Mouse (Mus musculus): ENCODE measurements at regions not wholly inside any gene's neighbourhood (a gene's known extent, or its start where the extent isn't known, plus 50 kb on each side); places are given as distances from the start of the nearest gene placed in this dataset.

DNA sequence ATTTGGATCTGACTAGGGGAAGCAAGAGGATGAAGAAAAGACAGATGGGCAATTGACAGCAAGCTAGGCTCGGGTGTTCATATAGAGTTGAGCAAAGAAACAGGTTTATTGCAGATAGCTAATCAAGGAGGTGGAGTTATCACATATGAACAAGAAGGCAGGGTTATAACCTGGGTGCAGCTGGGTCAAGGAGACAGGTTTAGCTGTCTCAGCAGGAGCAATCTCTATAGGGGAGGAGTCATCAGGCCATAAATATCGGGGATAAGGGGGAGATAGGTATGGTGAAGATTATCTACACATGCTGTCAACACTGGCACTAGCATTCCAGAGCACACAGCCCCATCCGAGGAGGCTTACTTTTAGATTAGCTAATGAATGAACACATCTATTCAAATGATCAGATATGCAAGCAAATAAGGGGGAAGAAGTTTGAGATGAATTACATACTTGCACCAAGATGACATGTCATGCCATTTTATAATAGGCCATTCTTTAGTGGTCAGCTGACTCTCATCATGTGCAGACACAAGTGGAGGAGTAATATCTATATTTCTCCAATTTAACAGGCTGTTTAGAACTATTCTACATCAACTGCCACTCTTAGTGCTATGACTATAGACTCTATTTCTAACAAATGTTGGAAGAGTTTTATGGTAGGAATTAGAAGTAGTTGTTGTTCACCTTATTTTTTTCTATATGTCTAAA is 76.9 kb downstream of the Lhx9 start:
- ATAC-seq = peak; percentile 92
- Histone ChIP-seq H3K4me3 (replicated peaks) (no peak overlapping the region), H3K9ac (no peak overlapping the region), H3K9me3 (no peaks in the 10 kb centered on the region), H3K27ac (no peak overlapping the region), H3K4me1 (replicated peaks) (no peaks in the 10 kb centered on the region), H3K4me2 (replicated peaks) (no peak overlapping the region), H3K27me3 (replicated peaks) (no peaks in the 10 kb centered on the region), H3K36me3 (no peaks in the 10 kb centered on the region)
- WGBS = 49% methylated on average over 3 of the region's 3 CpGs

- no peak overlapping the region for H3K9ac ChIP-seq
- no peaks in the 10 kb centered on the region for H3K9me3 ChIP-seq
- H3K4me1 ChIP-seq (replicated peaks) = no peaks in the 10 kb centered on the region
- H3K4me3 ChIP-seq (replicated peaks) = no peak overlapping the region
- no peak overlapping the region for H3K27ac ChIP-seq
- H3K4me2 ChIP-seq (replicated peaks) = no peak overlapping the region
- ATAC-seq = no peak
- H3K27me3 ChIP-seq (replicated peaks) = no peaks in the 10 kb centered on the region
- H3K36me3 ChIP-seq = no peaks in the 10 kb centered on the region
- 49% methylated on average over 7 of the region's 7 CpGs for WGBS
These were observed 85.5 kb downstream of the Lhx9 start for GRCm38 (mm10) chr1:138762876-138763275.

GRCm38 (mm10) chr1:138757777-138758176 is 90.6 kb downstream of the Lhx9 start:
- Histone ChIP-seq H3K9ac (no peak overlapping the region), H3K4me3 (replicated peaks) (no peak overlapping the region), H3K36me3 (no peaks in the 10 kb centered on the region), H3K4me2 (replicated peaks) (no peak overlapping the region), H3K27ac (no peak overlapping the region), H3K4me1 (replicated peaks) (no peaks in the 10 kb centered on the region), H3K9me3 (no peaks in the 10 kb centered on the region), H3K27me3 (replicated peaks) (no peaks in the 10 kb centered on the region)
- ATAC-seq = no peak

GRCm38 (mm10) chr1:138733308-138733707 is 113.4 kb upstream of the Nek7 start:
- Histone ChIP-seq H3K27ac (no peak overlapping the region), H3K4me3 (replicated peaks) (no peak overlapping the region), H3K36me3 (no peaks in the 10 kb centered on the region), H3K9me3 (no peaks in the 10 kb centered on the region), H3K4me2 (replicated peaks) (no peak overlapping the region), H3K4me1 (replicated peaks) (no peaks in the 10 kb centered on the region), H3K27me3 (replicated peaks) (no peaks in the 10 kb centered on the region), H3K9ac (no peak overlapping the region)
- ATAC-seq = no peak
- 72% methylated on average over 3 of the region's 3 CpGs for WGBS

DNA sequence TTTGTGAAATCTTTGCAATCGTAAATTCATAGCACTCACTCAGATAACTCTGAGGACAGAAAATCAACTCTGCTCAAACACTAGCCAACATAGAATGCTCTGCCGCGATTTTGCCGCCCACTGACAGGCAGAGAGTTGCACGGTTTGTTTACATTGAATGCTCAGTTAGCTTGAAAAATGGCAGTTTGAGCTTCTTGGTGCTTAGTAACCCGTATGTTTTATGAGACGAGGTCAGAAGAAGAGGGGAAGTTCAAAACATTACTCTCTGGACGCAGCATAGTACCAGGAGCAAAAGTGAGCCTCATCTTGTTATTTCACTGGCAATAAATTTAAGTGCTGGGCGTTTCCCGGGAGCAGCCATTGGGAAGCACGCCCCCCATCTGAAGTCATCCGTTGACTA is 111.1 kb upstream of the Nek7 start:
- ATAC-seq = no peak
- no peaks in the 10 kb centered on the region for H3K9me3 ChIP-seq
- 0 out of 2 replicates have a peak overlapping the region, but pooled peaks have one; percentile 3 for H3K4me2 ChIP-seq (replicated peaks)
- no peaks in the 10 kb centered on the region for H3K27me3 ChIP-seq (replicated peaks)
- H3K4me3 ChIP-seq (replicated peaks) = no peak overlapping the region
- no peaks in the 10 kb centered on the region for H3K36me3 ChIP-seq
- H3K9ac ChIP-seq = no peak overlapping the region
- WGBS = 21% methylated on average over 12 of the region's 12 CpGs
- H3K4me1 ChIP-seq (replicated peaks) = no peaks in the 10 kb centered on the region
- no peak overlapping the region for H3K27ac ChIP-seq

GRCm38 (mm10) chr1:138729089-138729699 is 109.3 kb upstream of the Nek7 start:
- no peaks in the 10 kb centered on the region for H3K9me3 ChIP-seq
- H3K4me2 ChIP-seq (replicated peaks) = no peak overlapping the region
- no peak overlapping the region for H3K9ac ChIP-seq
- H3K27ac ChIP-seq = no peak overlapping the region
- no peaks in the 10 kb centered on the region for H3K4me1 ChIP-seq (replicated peaks)
- 63% methylated on average over 2 of the region's 2 CpGs for WGBS
- no peaks in the 10 kb centered on the region for H3K36me3 ChIP-seq
- no peak overlapping the region for H3K4me3 ChIP-seq (replicated peaks)
- ATAC-seq = no peak
- H3K27me3 ChIP-seq (replicated peaks) = no peaks in the 10 kb centered on the region

DNA sequence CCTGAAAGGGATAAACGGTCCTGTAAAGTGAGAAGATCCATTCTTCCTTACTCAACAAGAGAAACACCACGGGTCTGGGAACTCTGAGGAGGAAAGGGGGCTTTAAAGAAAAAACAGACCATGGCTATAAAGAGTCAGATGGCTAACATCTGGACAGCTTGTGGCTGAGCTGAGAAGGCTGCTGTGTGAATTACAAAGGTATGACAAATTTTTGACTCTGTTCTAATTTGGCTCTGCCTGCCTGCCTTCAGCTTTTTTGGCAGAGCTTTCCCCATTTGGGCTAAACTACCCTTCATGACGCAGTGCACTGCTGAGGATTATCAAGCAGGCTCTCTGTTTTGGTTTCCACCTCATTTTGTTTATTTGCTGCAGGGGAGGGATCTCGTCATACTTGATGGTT is 100.8 kb upstream of the Nek7 start:
- ATAC-seq = no peak

GRCm38 (mm10) chr1:138719297-138719696 is 99.4 kb upstream of the Nek7 start:
- no peaks in the 10 kb centered on the region for H3K36me3 ChIP-seq
- H3K27me3 ChIP-seq (replicated peaks) = no peaks in the 10 kb centered on the region
- no peak overlapping the region for H3K4me3 ChIP-seq (replicated peaks)
- H3K9ac ChIP-seq = no peak overlapping the region
- no peaks in the 10 kb centered on the region for H3K9me3 ChIP-seq
- ATAC-seq = no peak
- 51% methylated on average over 4 of the region's 4 CpGs for WGBS
- no peak overlapping the region for H3K27ac ChIP-seq
- no peak overlapping the region for H3K4me2 ChIP-seq (replicated peaks)
- H3K4me1 ChIP-seq (replicated peaks) = no peaks in the 10 kb centered on the region

More for the DNA sequence above, 100.8 kb upstream of the Nek7 start:
- Histone ChIP-seq H3K27ac (no peak overlapping the region), H3K9ac (no peak overlapping the region), H3K4me3 (replicated peaks) (no peak overlapping the region), H3K4me2 (replicated peaks) (no peak overlapping the region), H3K36me3 (no peaks in the 10 kb centered on the region), H3K27me3 (replicated peaks) (no peaks in the 10 kb centered on the region), H3K9me3 (no peaks in the 10 kb centered on the region), H3K4me1 (replicated peaks) (no peaks in the 10 kb centered on the region)
- WGBS = 28% methylated on average over 4 of the region's 4 CpGs

DNA sequence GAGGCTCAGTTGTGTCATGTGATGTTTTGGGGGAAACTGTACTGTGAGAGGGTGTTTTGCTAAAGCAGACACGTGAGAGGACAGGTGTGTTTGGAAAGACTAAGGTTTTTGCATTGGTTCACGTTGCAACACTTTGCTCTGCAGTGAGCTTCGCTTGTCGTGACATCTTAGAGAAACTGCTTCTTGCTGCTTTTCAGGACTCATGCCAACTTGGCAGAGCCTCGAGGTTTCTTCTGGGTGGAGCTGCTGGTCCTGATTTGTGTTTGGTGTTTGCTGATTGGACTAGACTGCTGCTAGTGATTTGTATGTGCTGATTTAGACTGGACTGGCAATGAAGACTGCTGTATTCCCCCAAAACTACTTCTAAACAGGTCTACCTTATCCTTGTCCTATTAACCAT is 97.0 kb upstream of the Nek7 start:
- ATAC-seq = no peak
- Histone ChIP-seq H3K9me3 (no peaks in the 10 kb centered on the region), H3K36me3 (no peaks in the 10 kb centered on the region), H3K27ac (no peak overlapping the region), H3K9ac (no peak overlapping the region), H3K27me3 (replicated peaks) (no peaks in the 10 kb centered on the region), H3K4me3 (replicated peaks) (no peak overlapping the region), H3K4me1 (replicated peaks) (no peaks in the 10 kb centered on the region), H3K4me2 (replicated peaks) (no peak overlapping the region)
- WGBS = 68% methylated on average over 5 of the region's 5 CpGs

DNA sequence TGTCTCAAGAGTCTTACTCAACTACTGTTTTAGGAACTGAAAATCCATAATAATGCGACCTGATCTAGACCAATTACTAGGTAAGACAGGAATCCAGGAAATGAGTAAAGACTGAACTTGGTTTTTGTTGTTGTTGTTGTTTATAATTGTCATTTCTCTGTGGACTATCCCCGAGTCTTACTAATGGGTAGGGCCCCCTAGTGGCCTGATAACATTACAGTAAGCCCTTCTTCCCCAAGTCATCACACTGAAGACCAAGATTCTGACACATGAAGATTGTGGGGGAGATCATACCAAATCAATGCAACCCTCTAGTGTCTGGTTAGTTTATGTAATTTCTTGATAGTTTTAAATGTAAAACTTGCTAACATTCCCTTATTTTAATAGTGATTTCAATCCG is 95.2 kb upstream of the Nek7 start:
- H3K4me1 ChIP-seq (replicated peaks) = no peaks in the 10 kb centered on the region
- 69% methylated on average over 3 of the region's 3 CpGs for WGBS
- ATAC-seq = no peak

DNA sequence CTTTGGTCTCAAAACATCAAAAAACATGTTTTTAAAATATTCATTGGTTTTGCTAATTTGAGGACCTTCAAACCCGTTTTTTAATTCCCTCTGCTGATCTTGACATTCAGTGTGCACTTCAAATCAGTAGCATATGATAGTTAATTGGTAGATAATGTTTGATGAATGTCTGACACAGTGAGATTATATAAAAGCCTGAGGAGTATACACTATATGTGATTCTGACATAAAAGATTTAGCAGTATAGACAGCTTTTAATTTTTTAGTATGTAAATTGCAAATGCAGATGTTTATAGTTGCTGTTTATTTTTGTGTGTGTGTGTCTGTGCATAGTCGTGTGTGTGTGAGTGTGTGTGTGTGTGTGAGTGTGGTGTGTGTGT is 89.3 kb upstream of the Nek7 start:
- no peak overlapping the region for H3K4me3 ChIP-seq (replicated peaks)
- no peaks in the 10 kb centered on the region for H3K4me1 ChIP-seq (replicated peaks)
- H3K9me3 ChIP-seq = no peaks in the 10 kb centered on the region
- no peaks in the 10 kb centered on the region for H3K27me3 ChIP-seq (replicated peaks)
- 63% methylated on average over 2 of the region's 2 CpGs for WGBS
- no peak for ATAC-seq
- no peak overlapping the region for H3K4me2 ChIP-seq (replicated peaks)
- H3K36me3 ChIP-seq = no peaks in the 10 kb centered on the region
- no peak overlapping the region for H3K9ac ChIP-seq
- no peak overlapping the region for H3K27ac ChIP-seq

More for the DNA sequence above, 95.2 kb upstream of the Nek7 start:
- Histone ChIP-seq H3K36me3 (no peaks in the 10 kb centered on the region), H3K4me2 (replicated peaks) (no peak overlapping the region), H3K9me3 (no peaks in the 10 kb centered on the region), H3K27ac (no peak overlapping the region), H3K4me3 (replicated peaks) (no peak overlapping the region), H3K9ac (no peak overlapping the region), H3K27me3 (replicated peaks) (no peaks in the 10 kb centered on the region)

GRCm38 (mm10) chr1:138708507-138709228 is 88.7 kb upstream of the Nek7 start:
- Histone ChIP-seq H3K9me3 (no peaks in the 10 kb centered on the region), H3K27me3 (replicated peaks) (no peaks in the 10 kb centered on the region), H3K9ac (no peak overlapping the region), H3K4me2 (replicated peaks) (no peak overlapping the region), H3K36me3 (no peaks in the 10 kb centered on the region), H3K4me3 (replicated peaks) (no peak overlapping the region), H3K4me1 (replicated peaks) (no peaks in the 10 kb centered on the region), H3K27ac (no peak overlapping the region)
- ATAC-seq = no peak
- WGBS = 76% methylated on average over 7 of the region's 7 CpGs

DNA sequence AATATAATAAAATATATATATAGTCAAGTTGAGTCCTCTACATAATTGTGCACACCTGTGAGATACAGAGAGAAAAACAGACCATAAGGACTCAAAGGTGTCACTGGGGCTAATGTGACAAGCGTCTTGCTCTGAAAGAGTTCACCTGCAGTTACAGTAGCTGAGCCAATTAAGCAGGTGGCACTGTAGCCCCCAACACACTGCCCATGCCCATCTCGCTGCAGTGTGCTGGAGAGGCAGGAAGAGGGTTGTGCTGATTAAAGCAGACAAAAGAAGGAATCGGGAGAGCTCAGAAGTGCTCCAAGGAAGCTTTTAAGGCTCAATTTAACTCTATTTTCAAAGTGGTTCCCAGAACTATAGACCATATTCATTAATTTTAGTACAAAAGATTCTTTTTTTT is 88.0 kb upstream of the Nek7 start:
- Histone ChIP-seq H3K4me3 (replicated peaks) (no peak overlapping the region), H3K27ac (no peak overlapping the region), H3K9ac (no peak overlapping the region), H3K4me1 (replicated peaks) (no peaks in the 10 kb centered on the region), H3K36me3 (no peaks in the 10 kb centered on the region), H3K27me3 (replicated peaks) (no peaks in the 10 kb centered on the region), H3K9me3 (no peaks in the 10 kb centered on the region), H3K4me2 (replicated peaks) (no peak overlapping the region)
- 69% methylated on average over 3 of the region's 3 CpGs for WGBS
- no peak for ATAC-seq

All from intestine, embryonic 15.5 days (tissue).